Mouse (Mus musculus) gastrocnemius, adult 18-20 months (tissue): ENCODE measurements around the gene Prune1. TPM values are rescaled to one million over a fixed set of nuclear protein-coding genes. Genes with fewer than 3 reads are reported as not detected.

Experiments used
- DNase-seq: peaks from one replicate; pipeline ENCODE4 v3.0.0; 2021; ENCODE audit warnings: low spot score
- total RNA-seq, 2 experiments: library from RNA; stranded (reverse); gene quantifications; 2 replicates each; pipeline ENCODE4 v1.2.3; 2021

Prune1 gene
- total RNA-seq, 2 experiments from 2014 or later, result 51.3 to 56.0 TPM

- no peak for DNase-seq
These were observed 1.1 kb downstream of the Prune1 start for GRCm38 (mm10) chr3:95280747-95281146.

DNA sequence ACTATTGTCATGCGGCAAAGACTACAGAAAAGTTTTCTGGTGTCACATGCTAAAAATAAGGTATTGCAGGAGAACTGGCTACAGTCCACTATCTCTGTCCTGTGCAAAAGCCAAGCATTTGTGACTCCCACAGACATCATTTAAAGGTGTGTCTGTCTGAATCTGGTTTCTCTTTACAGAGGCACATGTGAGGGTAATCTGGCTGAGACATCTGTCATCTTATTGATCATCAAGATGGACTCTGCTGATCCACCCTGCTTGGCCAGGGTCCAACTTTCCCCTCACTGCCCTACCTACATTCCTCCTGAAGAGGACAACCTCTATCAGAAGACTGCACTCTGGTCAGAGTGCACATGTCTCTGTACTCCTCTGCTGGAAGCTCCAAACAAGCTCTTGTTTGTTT lies 4.7 kb downstream of the Prune1 start:
- peak; percentile 79 for DNase-seq

GRCm38 (mm10) chr3:95276428-95276934 lies 5.4 kb downstream of the Prune1 start:
- DNase-seq, result no peak

GRCm38 (mm10) chr3:95275161-95275560 lies 6.7 kb downstream of the Prune1 start:
- peak; percentile 65 for DNase-seq

DNA sequence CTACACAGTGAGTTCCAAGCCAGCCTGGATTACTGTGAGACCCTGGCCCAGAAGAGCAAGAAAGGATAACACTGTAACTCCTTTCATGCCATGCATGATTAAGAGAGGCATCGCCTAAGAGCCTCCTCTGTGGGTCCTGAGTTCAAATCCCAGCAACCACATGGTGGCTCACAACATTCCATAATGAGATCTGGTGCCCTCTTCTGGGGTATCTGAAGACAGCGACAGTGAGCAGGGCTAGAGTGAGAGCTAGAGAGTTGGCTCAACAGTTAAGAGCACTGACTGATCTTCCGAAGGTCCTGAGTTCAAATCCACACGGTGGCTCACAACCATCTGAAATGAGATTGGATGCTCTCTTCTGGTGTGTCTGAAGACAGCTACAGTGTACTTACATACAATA lies 7.4 kb downstream of the Prune1 start:
- no peak for DNase-seq

GRCm38 (mm10) chr3:95273471-95273870 lies 8.4 kb downstream of the Prune1 start:
- no peak for DNase-seq

GRCm38 (mm10) chr3:95270766-95271364 lies 11.0 kb downstream of the Prune1 start:
- DNase-seq, result no peak

DNA sequence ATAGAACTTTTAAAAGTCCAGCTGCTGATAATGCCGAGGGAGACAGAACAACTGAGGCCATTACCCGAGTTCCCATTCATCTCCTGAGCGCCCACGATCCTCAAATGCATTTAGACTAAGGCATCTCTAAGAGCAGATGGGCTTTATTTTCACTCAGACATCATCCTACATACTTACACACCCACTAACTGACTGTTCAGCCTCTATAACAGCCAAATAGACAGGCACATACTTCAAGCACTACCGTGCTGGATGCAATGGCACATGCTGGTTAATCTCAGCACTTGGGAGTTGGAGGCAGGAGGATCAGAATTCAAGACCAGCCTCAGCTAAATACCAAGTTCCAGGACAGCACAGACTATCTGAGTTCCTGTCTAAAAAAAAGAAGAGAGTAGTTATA lies 12.1 kb downstream of the Prune1 start:
- DNase-seq, result no peak

DNA sequence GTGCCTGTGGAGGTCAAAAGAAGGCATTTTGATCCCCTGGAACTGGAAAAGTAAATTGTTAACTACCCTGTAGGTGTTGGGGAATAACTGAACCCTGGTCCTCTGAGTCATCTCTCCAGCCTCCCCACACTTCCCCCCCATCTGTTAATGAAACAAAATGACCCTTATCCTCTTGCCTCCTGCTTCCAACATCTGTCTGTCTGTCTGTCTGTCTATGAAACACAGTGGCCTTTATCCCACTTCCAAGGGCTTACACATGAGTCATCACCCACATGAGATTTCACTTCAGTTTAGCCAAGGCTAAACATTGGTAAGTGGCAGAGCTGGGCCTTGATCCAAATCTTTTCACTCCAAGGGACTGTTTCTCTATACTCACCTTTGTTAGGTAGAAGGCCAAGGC lies 14.0 kb downstream of the Prune1 start:
- no peak for DNase-seq

DNA sequence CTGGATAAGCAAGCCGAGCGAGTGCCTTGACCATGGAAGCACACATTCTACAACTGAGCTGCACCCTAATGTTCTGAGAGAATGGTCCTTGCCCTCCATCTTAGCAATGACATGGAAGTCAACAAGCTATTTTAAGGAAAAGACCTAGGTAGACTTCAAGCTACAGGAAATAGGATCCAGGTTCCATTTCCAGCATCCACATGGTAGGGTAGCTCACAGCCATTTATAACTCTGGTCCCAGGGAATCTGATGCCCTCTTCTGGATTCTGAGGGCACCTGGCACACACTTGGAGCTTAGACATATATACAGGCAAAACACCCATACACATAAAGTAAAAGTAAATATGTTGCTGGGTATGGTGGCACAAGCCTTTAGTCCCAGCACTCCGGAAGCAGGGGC lies 15.8 kb downstream of the Prune1 start:
- peak; percentile 57 for DNase-seq

DNA sequence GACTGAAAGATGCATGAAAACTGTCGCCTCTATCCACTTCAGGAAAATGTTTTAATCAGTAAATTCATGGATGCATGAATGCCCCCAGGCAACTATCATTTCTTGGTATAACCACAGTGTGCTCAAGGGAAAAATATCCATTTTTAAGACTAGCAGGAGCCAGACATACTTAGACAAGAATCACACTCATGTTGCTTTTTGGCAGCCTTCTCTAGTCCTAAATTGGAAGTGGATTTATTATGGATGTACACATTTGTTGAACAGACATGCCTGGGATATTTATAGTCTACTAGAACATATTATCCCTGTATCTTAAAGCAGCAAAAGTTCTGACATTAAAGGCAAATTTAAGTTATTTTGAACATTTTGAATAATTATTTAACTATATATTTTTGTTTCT lies 17.2 kb downstream of the Prune1 start:
- no peak for DNase-seq

DNA sequence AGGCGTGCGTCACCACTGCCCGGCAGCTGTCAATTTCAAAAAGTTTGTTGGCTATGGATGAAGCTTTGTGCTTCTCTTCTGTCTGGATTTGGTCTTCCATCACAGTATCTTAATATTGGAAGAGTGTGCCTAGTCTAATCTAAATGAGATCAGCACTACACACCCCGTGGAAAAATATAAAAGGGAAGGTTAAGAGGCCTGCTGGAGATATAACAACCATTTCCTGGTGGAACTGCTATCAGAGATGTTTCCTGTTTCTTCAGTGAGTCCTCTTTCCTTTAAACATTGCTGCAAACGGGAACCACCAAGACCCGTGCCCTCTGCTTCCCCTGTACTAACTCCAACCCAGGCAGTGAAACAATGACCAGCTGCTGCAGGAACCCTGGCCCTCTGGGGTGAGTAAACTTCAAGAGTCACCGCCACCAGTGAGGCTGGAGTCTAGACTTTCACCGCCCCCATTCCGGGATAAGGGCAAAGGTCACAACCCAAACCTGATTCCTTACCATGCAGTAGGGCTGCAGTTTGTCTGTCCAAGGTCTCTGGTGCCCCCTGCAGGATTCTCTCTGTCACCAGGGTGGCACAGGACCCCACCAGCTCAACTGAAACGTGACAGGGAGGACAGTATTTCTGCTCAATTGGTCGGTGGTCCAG lies 18.7 kb downstream of the Prune1 start:
- DNase-seq, result peak; percentile 89

DNA sequence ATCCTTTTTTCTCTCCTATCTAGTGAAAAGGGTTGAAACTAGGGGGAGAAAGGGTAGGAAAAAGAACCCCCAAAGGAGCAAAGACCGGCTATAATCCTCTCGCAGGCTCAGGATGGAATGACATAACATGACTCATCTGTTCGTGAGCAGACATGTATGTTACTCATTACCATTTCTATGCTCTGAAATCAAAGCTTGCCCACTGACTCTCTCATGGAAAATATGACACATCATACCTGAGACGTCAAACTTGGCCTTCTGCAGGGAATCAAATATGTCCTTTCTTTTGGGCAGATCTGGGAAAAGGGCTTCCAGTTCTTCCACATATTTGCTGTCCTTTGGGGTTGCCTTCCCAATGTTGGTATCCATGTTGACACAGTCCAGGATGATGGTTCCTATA lies 19.9 kb downstream of the Prune1 start:
- no peak for DNase-seq

DNA sequence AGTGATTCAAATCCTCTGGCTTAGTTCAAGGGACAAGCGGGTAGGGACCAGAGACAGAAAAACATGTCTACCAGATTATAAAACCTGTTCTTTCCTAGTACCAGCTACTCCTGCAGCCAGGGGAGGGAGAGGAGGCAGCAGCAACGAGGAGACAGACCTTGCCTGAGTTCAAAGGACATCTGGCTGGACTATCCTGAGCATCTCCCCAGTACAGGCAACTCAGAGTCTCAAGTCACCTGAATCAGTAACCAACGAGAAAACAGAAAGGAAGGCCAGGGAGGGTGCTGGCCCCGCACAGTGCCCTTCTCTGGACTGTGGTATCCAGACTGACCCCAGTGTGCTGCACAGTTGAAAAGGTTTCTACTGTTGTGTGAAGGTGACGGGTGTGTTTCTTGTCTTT lies 24.9 kb downstream of the Prune1 start:
- DNase-seq, result no peak

DNA sequence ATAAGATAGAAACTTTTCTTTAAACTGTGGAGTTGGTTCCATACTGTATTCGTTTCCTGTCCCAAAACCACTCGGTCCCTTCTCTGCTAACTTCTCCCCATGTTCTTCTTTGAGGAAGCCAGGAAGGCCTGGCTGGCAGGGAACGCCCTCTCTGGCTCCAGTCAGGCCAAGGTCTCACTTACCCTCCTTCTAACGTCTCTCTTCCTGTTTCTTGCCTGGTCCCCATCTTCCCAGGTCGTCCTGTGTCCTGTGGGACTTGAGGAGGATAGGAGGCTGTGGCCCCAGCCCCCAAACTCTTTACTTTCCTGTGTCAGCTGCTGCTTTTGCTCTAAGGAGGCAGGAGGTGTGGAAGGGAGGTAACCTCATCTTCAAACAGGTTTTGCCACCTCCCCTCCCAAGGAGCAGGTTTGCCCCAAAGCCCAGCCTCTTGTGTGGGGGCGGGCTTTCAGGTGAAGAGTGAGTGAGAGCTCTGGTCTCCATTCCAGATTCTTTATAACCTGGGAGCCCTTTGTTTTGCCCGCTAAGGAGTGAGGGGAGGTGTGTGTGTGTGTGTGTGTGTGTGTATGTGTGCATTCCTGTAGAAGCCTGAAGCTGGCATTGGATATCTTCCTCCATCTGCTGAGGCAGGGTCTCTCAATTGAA lies 31.0 kb downstream of the Prune1 start, which contains the start of gene Bnipl:
TSS of gene Bnipl (minus strand) at position 411 of the 642 bp plus-strand sequence.
- no peak for DNase-seq

DNA sequence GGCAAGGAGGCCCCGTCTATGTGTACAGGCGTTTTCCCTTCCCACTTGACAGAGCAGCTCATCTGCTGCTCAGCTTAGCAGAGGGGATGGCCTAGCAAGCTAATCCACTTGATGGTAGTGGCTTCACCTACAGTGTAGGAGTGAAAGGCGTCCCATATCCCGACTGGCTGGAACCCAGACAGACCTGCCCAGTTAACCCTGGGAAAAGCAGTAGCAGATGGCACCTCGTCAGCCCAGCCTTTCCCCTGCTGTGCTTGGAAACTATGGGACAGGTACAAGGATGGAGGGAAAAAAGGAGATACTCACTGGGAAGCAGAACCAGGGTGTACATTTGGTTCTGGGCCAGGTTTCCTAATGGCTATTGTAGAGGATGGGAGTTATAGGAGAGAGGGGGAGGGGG lies 31.5 kb downstream of the Prune1 start:
- DNase-seq, result no peak

DNA sequence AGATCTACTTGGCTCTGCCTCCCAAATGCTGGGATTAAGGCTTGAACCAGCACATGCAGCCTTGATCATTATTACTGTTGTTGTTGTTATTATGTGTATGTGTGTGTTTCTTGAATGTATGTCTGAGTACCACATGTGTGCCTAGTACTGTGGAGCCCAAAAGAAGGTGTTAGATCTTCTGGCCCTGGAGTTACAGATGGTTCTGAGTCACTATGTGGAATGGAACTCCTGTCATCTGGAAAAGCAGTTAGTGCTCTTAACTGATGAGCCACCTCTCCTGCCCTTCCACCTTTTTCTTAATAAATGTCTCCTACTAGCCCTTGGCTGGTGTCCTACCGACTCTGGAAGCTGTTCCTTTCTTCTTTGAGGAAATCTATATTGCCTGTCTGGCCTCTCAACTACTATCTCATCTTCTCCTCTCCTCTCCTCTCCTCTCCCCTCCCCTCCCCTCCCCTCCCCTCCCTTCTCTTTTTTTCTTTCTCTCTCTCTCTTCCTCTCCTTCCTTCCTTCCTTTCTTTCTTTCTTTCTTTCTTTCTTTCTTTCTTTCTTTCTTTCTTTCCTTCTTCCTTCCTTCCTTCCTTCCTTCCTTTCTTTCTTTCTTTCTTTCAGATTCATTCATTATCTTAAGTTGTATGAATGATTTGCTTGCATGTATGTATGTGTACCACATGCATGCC lies 34.1 kb downstream of the Prune1 start:
- no peak for DNase-seq

DNA sequence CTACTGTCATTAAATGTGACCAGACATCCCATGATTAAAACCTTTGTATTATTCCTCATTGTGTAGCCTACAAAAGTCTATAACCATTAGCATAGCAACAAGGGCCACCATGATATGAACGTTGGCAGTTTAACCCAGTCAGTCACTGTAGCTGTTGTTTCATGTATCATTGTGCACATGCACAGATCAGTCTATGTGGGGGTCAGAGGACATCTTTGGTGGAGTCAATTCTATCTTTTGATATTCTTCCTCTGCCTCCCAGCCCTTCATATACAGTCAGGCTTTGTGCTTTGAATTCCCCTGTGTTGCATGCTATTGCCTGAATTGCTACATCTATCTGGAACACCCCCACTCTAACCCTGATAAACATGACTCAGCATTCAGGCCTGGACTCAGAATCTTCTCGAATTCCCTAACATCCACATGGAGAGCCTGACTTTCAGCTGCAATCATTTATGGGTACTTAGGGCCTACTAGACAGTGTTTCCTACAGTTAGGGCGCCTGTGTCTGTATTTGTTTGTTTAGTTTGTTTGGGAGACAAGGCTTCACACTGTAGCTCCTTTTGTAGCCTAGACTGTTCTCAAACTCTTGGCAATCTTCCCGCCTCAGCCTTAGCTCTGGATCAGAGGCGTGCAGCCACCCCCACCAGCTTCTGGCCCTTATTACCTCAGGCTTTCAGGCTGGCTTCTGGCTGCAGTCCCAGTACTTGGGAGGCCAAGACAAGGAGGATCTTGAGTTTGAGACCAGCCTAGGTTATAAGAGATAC lies 35.2 kb downstream of the Prune1 start:
- DNase-seq, result no peak

DNA sequence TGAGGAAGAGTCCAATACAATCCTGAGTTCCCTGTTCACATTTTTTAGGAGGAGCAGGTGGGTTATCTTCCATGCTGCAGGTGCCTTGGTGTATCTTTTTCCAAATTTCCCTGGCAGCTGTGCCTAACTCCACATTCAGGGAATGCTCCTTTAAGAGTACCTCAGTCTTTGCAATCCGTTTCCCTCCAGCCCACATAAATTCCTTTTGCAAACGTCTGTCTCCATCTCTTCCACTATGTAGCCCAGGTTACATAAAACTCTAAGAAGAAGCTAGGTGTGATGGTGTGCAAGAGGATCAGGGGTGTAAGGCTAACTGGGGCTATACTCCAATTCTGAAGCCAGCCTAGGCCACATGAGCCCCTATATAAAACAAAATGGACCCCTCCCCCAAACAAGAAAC lies 38.8 kb downstream of the Prune1 start:
- no peak for DNase-seq

- DNase-seq, result no peak
These were observed 40.4 kb downstream of the Prune1 start, which contains the start of gene Gm128 for GRCm38 (mm10) chr3:95241498-95241897. Gene Gm128, minus strand, starts transcription at chr3:95241598.

- no peak for DNase-seq
These were observed 41.0 kb downstream of the Prune1 start for GRCm38 (mm10) chr3:95240900-95241299.
